Comparison of ENCODE assay signal across 8 mouse cellular contexts in the genomic region with DNA sequence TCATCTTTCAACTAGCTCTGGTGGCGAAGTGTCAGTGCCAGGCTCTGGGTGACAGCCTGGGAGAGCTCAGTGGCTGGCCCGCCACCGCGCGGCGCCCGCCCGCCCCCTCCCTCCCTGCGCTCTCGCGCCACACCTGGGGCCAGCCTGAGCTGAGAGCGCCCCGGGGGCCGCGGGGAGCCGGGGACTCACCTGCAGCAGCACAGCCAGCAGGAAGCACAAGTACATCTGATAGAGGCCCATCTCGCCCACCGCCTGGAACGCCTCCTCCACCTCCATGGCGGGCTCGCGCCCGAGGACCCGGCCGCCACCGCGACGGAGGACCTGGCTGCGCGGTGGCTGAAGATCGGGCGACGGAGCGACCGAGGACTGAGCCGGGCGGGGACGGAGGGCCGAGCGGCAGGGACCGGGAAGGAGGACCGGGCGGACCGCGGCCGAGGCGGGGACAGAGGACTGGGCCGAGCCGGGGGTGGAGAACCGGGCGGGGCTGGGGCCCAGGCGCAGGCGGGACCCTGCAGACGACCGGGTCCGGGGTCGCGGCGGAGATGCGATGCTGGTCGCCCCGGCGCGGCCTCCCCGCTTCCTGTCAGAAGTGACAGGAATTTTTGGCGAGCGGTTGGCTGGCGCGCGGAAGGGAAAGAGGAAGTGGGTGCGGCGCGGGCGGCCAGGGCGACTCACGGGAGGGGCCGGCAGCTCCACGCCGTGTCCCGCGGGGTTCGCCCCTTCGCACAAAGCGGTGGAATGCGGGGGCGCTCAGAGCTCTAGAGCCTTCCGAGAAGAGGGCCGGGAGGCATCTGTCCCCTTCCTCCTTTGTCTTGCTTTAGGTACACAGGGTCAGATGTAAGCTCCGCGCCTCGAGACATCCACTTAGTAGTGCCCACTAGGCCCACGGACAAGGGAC. TPM values are rescaled to one million over a fixed set of nuclear protein-coding genes. Genes with fewer than 3 reads are reported as not detected.
DNase-seq lines count a peak whose midpoint lies in the region; ATAC-seq and TF ChIP-seq lines count a peak whose summit lies in the region.

A gene (minus strand): TSS at position 611 of the 898 bp plus-strand sequence.

- H3K9ac ChIP-seq in embryonic facial prominence, embryonic 15.5 days: peak within 1 kb of the TSS; percentile 81
- peak within 1 kb of the TSS; percentile 91 for H3K9ac ChIP-seq in heart, embryonic 13.5 days
- H3K9ac ChIP-seq in kidney, postnatal 0 days (ENCODE audit: low read depth, low read length): peak within 1 kb of the TSS; percentile 94
- peak within 1 kb of the TSS; percentile 79 for H3K9ac ChIP-seq in liver, postnatal 0 days (replicated peaks)
- H3K9ac ChIP-seq in neural tube, embryonic 12.5 days: peak within 1 kb of the TSS; percentile 96
- peak within 1 kb of the TSS; percentile 97 for H3K9ac ChIP-seq in stomach, postnatal 0 days (ENCODE audit: low read length)

- peak; percentile 84 for ATAC-seq in embryonic facial prominence, embryonic 15.5 days (ENCODE audit: insufficient number of reproducible peaks, low FRiP score, low TSS enrichment, low read depth)
- peak; percentile 75 for ATAC-seq in heart, embryonic 13.5 days (ENCODE audit: extremely low read depth, insufficient number of reproducible peaks, low FRiP score, low TSS enrichment)
- ATAC-seq in kidney, postnatal 0 days (replicated peaks; ENCODE audit: low FRiP score, low read depth): peak; percentile 87
- ATAC-seq in liver, postnatal 0 days: peak; percentile 88
- peak; percentile 89 for ATAC-seq in neural tube, embryonic 12.5 days (ENCODE audit: low FRiP score, low read depth)
- peak; percentile 90 for ATAC-seq in stomach, postnatal 0 days (ENCODE audit: low FRiP score, low TSS enrichment)

- H3K27me3 ChIP-seq in embryonic facial prominence, embryonic 15.5 days: no peaks in the 10 kb centered on the region
- no peaks in the 10 kb centered on the region for H3K27me3 ChIP-seq in heart, embryonic 13.5 days (replicated peaks)
- H3K27me3 ChIP-seq in kidney, postnatal 0 days (ENCODE audit: insufficient read depth, low read length): no peaks in the 10 kb centered on the region
- H3K27me3 ChIP-seq in liver, postnatal 0 days (ENCODE audit: insufficient read depth, low read length): no peaks in the 10 kb centered on the region
- H3K27me3 ChIP-seq in neural tube, embryonic 12.5 days (replicated peaks): no peaks in the 10 kb centered on the region
- H3K27me3 ChIP-seq in stomach, postnatal 0 days (ENCODE audit: control insufficient read depth, insufficient read depth, low read length): no peaks in the 10 kb centered on the region

- no peaks in the 10 kb centered on the region for H3K36me3 ChIP-seq in embryonic facial prominence, embryonic 15.5 days
- H3K36me3 ChIP-seq in heart, embryonic 13.5 days: peaks cover 13% of the 10 kb centered on the region
- no peaks in the 10 kb centered on the region for H3K36me3 ChIP-seq in kidney, postnatal 0 days (ENCODE audit: insufficient read depth, low read length)
- H3K36me3 ChIP-seq in liver, postnatal 0 days (replicated peaks; ENCODE audit: insufficient read depth, low read length): no peaks in the 10 kb centered on the region
- H3K36me3 ChIP-seq in neural tube, embryonic 12.5 days: no peaks in the 10 kb centered on the region
- H3K36me3 ChIP-seq in stomach, postnatal 0 days (ENCODE audit: control insufficient read depth, insufficient read depth, low read length): no peaks in the 10 kb centered on the region

- peak; percentile 66 for DNase-seq in 416B (ENCODE audit: low read depth)
- peak; percentile 77 for DNase-seq in adrenal gland, postnatal 25 days
- peak; percentile 78 for DNase-seq in kidney, postnatal 0 days (ENCODE audit: low spot score)
- DNase-seq in liver, postnatal 0 days: peak; percentile 82
- peak; percentile 82 for DNase-seq in stomach, postnatal 0 days (ENCODE audit: low spot score)

- peak within 1 kb of the TSS; percentile 74 for H3K4me3 ChIP-seq in embryonic facial prominence, embryonic 15.5 days (replicated peaks)
- peak within 1 kb of the TSS; percentile 83 for H3K4me3 ChIP-seq in heart, embryonic 13.5 days
- peak within 1 kb of the TSS; percentile 89 for H3K4me3 ChIP-seq in kidney, postnatal 0 days (replicated peaks; ENCODE audit: low read depth, low read length)
- H3K4me3 ChIP-seq in liver, postnatal 0 days (ENCODE audit: low read depth, low read length): peak within 1 kb of the TSS; percentile 71
- peak within 1 kb of the TSS; percentile 82 for H3K4me3 ChIP-seq in neural tube, embryonic 12.5 days
- peak within 1 kb of the TSS; percentile 92 for H3K4me3 ChIP-seq in stomach, postnatal 0 days (ENCODE audit: low read depth, low read length)

- no peak for TF ChIP-seq EP300 in liver, postnatal 0 days (IDR thresholded peaks at IDR 0.05; ENCODE audit: low read depth)
- TF ChIP-seq EP300 in stomach, postnatal 0 days (optimal IDR thresholded peaks at IDR 0.05): no peak

- peak within 1 kb of the TSS; percentile 88 for H3K27ac ChIP-seq in embryonic facial prominence, embryonic 15.5 days (replicated peaks)
- H3K27ac ChIP-seq in heart, embryonic 13.5 days (replicated peaks): peak within 1 kb of the TSS; percentile 92
- peak within 1 kb of the TSS; percentile 87 for H3K27ac ChIP-seq in kidney, postnatal 0 days
- peak within 1 kb of the TSS; percentile 96 for H3K27ac ChIP-seq in liver, postnatal 0 days (ENCODE audit: low read depth)
- peak within 1 kb of the TSS; percentile 90 for H3K27ac ChIP-seq in neural tube, embryonic 12.5 days
- H3K27ac ChIP-seq in stomach, postnatal 0 days (replicated peaks): peak within 1 kb of the TSS; percentile 93

- under 1% methylated on average over 92 of the region's 92 CpGs for WGBS in embryonic facial prominence, embryonic 15.5 days
- WGBS in heart, embryonic 13.5 days: 0% methylated on average over 59 of the region's 92 CpGs
- under 1% methylated on average over 80 of the region's 92 CpGs for WGBS in kidney, postnatal 0 days
- under 1% methylated on average over 62 of the region's 92 CpGs for WGBS in liver, postnatal 0 days (ENCODE audit: insufficient replicate concordance)
- WGBS in neural tube, embryonic 12.5 days: 1% methylated on average over 91 of the region's 92 CpGs
- WGBS in stomach, postnatal 0 days: under 1% methylated on average over 84 of the region's 92 CpGs

- H3K4me1 ChIP-seq in embryonic facial prominence, embryonic 15.5 days: peaks cover 17% of the 10 kb centered on the region
- H3K4me1 ChIP-seq in heart, embryonic 13.5 days: peaks cover 34% of the 10 kb centered on the region
- H3K4me1 ChIP-seq in kidney, postnatal 0 days (replicated peaks; ENCODE audit: insufficient read depth, low read length): 0 out of 2 replicates have a peak, but pooled peaks cover 11% of the 10 kb centered on the region
- H3K4me1 ChIP-seq in liver, postnatal 0 days (ENCODE audit: insufficient read depth): peaks cover 15% of the 10 kb centered on the region
- peaks cover 25% of the 10 kb centered on the region for H3K4me1 ChIP-seq in neural tube, embryonic 12.5 days
- H3K4me1 ChIP-seq in stomach, postnatal 0 days (replicated peaks; ENCODE audit: control insufficient read depth, insufficient read depth): 0 out of 2 replicates have a peak, but pooled peaks cover 3% of the 10 kb centered on the region

- no peaks in the 10 kb centered on the region for H3K9me3 ChIP-seq in embryonic facial prominence, embryonic 15.5 days (replicated peaks)
- H3K9me3 ChIP-seq in heart, embryonic 13.5 days: no peaks in the 10 kb centered on the region
- no peaks in the 10 kb centered on the region for H3K9me3 ChIP-seq in kidney, postnatal 0 days (replicated peaks; ENCODE audit: low read length)
- H3K9me3 ChIP-seq in liver, postnatal 0 days (ENCODE audit: low read length): no peaks in the 10 kb centered on the region
- H3K9me3 ChIP-seq in neural tube, embryonic 12.5 days: no peaks in the 10 kb centered on the region
- H3K9me3 ChIP-seq in stomach, postnatal 0 days (ENCODE audit: control insufficient read depth, low read length): no peaks in the 10 kb centered on the region

- H3K4me2 ChIP-seq in embryonic facial prominence, embryonic 15.5 days (replicated peaks): peak within 1 kb of the TSS; percentile 78
- peak within 1 kb of the TSS; percentile 79 for H3K4me2 ChIP-seq in heart, embryonic 13.5 days
- H3K4me2 ChIP-seq in kidney, postnatal 0 days (ENCODE audit: low read length): peak within 1 kb of the TSS; percentile 97
- H3K4me2 ChIP-seq in liver, postnatal 0 days (ENCODE audit: low read depth, low read length): peak within 1 kb of the TSS; percentile 71
- H3K4me2 ChIP-seq in neural tube, embryonic 12.5 days (replicated peaks): peak within 1 kb of the TSS; percentile 81
- peak within 1 kb of the TSS; percentile 87 for H3K4me2 ChIP-seq in stomach, postnatal 0 days (replicated peaks; ENCODE audit: low read depth)

- no peak; the same call in 1 of the 2 replicates for TF ChIP-seq CTCF in kidney, postnatal 0 days (IDR thresholded peaks at IDR 0.05; ENCODE audit: low read depth)
- TF ChIP-seq CTCF in liver, postnatal 0 days (IDR thresholded peaks at IDR 0.05; ENCODE audit: low read depth): no peak
- TF ChIP-seq CTCF in stomach, postnatal 0 days (IDR thresholded peaks at IDR 0.05; ENCODE audit: low read depth): peak; percentile 19; the same call in 1 of the 2 replicates

RNA-seq across cellular contexts. Expression of the gene that starts here (rescaled TPM):
- 14.3 and 17.7 TPM in 2 replicates for total RNA-seq in adrenal gland, postnatal 25 days (2021)
- polyA plus RNA-seq in embryonic facial prominence, embryonic 15.5 days (2015; fragmentation: Nextera tagmentation; extraction: Ambion mirVana): 6.5 and 7.2 TPM in 2 replicates
- polyA plus RNA-seq in heart, embryonic 13.5 days (2015; fragmentation: Nextera tagmentation; extraction: Ambion mirVana): 5.2 and 5.5 TPM in 2 replicates
- polyA plus RNA-seq in kidney, postnatal 0 days (2015; fragmentation: Nextera tagmentation; extraction: Ambion mirVana): 3.7 and 4.3 TPM in 2 replicates
- polyA plus RNA-seq in liver, postnatal 0 days (2015; fragmentation: Nextera tagmentation; extraction: Ambion mirVana): 5.0 and 5.4 TPM in 2 replicates
- polyA plus RNA-seq in neural tube, embryonic 12.5 days (2016; fragmentation: Nextera tagmentation; extraction: Ambion mirVana): 8.9 and 10.4 TPM in 2 replicates
- polyA plus RNA-seq in stomach, postnatal 0 days (2015; fragmentation: Nextera tagmentation; extraction: Ambion mirVana): 4.1 and 5.2 TPM in 2 replicates

Comparison
In these comparisons a context has a peak if more than half of its experiments do, and no peak if none do; other contexts are left out.
1. Peak in every context shown above with its lines: DNase-seq, ATAC-seq, H3K4me3 ChIP-seq and H3K27ac ChIP-seq.